Mouse (Mus musculus) layer of hippocampus, adult 8-10 months (tissue): Measurements from ENCODE around the gene Plppr5. TPM values are rescaled to one million over a fixed set of nuclear protein-coding genes. Genes with fewer than 3 reads are reported as not detected.

Experiments used
- DNase-seq, 2 experiments: peaks; one replicate each; pipeline ENCODE4 v3.0.0; 2022; ENCODE audit warnings: low spot score in 2 of 2
- total RNA-seq, 4 experiments: library from RNA; stranded (reverse); gene quantifications; 2 replicates each; pipeline ENCODE4 v1.2.4; 2022

Gene Plppr5
- total RNA-seq, 4 experiments from 2014 or later = 28.4 to 32.6 (median 31.0) TPM

GRCm38 (mm10) chr3:117696350-117696749 lies 121.7 kb downstream of the Plppr5 start:
- DNase-seq = no peak

DNA sequence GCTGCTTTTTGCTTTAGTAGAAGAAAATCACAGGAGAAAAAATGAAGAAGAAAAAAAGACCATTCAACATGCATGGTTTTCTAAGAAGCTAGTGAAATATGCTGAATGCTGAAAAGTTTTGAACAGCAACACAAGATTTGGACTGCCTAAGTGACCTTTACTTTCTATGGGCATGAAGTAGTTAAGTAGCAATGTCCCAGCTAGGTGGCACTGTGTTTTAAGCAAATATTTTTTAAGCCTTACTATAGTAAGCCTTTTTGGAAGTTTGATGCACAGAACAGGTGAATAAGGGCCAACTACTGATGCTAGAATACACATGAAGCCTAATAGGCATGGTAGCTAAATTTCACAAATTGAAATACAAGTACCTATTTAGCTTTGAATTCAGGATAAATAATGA lies 134.2 kb downstream of the Plppr5 start:
- DNase-seq = no peak

DNA sequence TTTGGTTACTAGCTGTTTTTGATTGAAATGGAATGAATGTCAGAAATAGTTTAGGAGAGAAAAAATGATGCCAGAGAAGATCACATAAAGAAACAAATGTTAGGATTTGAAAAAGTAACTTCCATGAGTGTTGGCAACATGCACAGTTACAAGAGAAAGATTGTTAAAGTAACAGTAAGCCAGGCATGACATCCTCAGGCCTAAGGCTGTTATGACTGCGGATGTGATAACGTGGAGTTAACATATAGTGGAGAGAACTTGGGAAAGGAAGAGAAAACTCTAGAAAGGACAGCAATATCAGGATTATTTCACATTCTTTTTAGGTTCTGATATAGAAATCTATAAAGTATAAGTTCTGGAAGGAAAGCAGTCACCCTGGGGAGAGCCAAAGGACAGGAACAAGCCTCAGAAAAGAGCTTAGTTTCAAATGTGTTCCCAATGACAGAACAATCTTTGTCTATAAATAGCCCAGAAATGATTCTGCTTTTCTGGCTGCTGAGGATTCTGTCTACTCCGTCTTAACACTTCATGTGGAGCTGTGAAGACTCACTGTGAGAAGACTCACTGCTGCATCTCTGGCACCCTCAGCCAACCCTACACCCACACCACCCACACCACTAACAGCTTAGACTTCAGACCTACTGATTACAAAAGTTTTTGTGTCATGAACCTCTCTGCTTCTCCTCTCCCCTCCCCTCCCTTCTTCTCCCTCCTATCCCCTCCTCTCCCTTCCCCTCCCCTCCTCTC lies 142.1 kb downstream of the Plppr5 start:
- no peak for DNase-seq

GRCm38 (mm10) chr3:117723390-117723789 lies 148.8 kb downstream of the Plppr5 start:
- DNase-seq = no peak

DNA sequence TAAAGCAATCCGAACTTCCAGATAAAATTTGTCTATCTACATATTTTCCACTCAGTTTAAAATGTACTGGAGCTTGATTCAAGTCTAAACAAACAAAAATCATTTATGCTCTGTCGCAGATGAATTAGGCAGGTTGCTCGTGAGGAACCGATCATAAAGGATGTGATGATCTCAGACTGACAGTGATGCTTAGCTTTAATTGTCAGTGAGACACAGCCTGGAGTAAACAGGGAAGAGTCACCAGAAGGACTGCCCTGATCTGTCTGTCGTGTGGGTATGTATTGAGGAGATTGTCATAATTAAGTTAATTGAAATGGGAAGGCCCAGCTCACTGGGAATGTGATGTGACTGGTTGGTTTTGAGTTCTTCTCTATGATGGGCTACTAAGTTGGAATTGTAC lies 149.9 kb downstream of the Plppr5 start:
- DNase-seq = no peak

DNA sequence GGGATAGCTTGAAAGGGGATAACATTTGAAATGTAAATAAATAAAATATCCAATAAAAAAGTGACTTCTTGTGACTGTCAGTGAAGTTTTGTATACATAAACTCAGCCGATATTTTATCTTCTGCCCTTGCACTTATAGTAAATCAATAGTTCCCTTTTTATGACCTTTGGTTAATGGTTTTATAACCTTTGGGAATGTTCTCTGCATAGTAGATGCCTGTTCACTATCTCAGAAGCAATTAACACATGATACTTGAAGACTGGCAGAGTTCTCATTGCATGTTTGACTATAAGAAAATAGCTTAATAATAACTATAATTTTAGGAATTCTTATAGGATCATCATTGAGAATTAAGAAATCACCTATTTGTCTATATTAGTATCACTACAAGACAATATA lies 150.9 kb downstream of the Plppr5 start:
- DNase-seq = no peak

DNA sequence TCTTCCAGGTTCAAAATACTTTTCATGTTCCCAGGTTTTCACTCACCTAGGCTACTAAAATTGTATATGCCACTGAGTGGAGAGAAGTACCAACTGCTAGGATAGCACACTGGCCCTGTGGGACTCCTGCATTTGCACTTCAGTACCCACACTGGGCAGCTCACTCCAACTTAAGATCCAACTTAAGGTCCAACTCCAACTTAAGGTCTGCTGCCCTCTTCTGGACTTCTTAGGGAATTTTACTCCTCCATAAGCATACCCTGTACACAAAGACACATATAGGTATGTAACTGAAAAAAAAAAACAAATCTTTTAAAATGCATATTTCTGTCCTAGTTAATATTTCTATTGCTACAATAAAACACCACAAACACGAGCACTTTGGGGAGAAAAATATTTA lies 153.5 kb downstream of the Plppr5 start:
- DNase-seq = no peak

DNA sequence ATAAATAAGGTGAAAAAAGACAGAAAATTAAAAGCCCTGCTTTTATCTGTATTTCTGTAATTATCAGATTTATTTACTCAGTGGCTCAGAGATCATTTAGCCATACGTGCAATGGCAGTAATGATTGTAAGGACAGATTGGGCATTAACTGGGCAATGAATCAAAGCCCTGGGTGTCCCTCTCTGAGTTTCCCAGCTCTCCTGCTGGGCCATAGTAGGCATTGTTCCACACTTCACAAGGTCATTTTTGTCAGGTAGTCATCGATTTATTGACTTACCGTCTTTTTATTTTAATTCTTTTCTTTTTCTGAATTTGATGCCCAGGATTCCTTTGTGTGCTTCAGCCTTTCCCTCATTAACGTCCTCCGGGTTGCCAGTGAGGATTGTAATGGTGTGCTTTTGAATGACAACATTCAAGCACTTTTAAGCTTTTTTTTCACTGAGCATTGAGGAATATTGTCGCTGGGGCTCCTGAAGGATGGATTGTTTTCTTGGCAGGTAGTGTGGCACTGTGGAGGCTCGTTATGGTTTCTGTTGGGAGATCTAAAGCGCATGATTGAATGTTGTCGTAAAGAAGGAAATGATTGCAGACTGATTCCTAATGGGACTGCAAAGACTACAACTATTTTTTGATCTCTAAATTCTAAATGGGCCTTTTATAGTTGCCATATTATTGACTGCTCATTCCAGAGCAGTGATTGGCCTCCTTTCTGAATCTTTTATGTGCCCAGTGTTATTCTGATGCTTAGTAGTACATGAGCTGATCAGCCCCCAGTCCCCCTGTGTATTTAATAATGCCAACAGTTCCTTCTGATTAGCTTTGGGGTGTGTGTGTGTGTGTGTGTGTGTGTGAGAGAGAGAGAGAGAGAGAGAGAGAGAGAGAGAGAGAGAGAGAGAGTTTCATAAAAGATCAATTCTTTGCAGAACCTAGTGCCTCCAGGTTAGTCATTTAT lies 154.8 kb downstream of the Plppr5 start:
- DNase-seq = no peak

- no peak for DNase-seq
These were observed 156.9 kb downstream of the Plppr5 start for GRCm38 (mm10) chr3:117731545-117731944.

DNA sequence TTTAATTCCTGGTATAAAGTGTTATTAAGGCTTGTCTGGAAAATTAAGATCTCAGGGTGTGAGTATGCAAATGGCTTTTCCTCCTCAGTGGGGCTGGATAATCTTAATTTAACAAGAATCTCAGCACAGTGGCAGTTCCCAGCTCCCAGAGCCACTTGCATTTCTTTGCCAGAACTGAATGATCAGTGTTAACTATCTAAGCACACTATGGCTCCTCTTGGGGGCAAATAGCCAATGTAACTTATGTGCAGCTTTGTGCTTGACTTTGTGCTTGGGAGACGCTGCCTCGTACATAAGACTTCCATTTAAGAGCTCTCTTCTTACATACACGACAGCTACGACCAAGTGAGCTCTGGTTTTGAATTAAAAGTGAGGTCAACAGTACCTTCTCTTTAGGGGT lies 158.0 kb downstream of the Plppr5 start:
- no peak for DNase-seq

Other genes starting within 250 kb of the Plppr5 start
- gene Plppr4, start 214.0 kb upstream of the Plppr5 start, total RNA-seq = 100 to 1,000 TPM; 234 to 255 (median 241) TPM